Mouse (Mus musculus) v-Abl transformed pro-B cells (cell line): ENCODE results near the gene Krt32.

Experiments used
- in situ Hi-C, 2 experiments: fragments of 400-800 bp; cut with MboI; formaldehyde crosslinking; loops; one replicate each; pipeline ENCODE4 v1.15.1; 2025; ENCODE audit not compliant: unreplicated experiment in 2 of 2

The Krt32 gene

GRCm38 (mm10) chr11:100055686-100056655, 32.1 kb downstream of the Krt32 start:
- in situ Hi-C loops = no loop called here

GRCm38 (mm10) chr11:100050451-100050850, 37.6 kb downstream of the Krt32 start, which contains the start of gene Krt31:
Gene Krt31 (minus strand): TSS chr11:100050551.
- in situ Hi-C loops = no loop called here

- in situ Hi-C loops = no loop called here
Measured at GRCm38 (mm10) chr11:100047193-100047592, 40.8 kb downstream of the Krt32 start.

- in situ Hi-C loops = no loop called here
Measured at GRCm38 (mm10) chr11:100046303-100046866, 41.6 kb downstream of the Krt32 start.

- in situ Hi-C loops = no loop called here
Measured at GRCm38 (mm10) chr11:100041454-100041853, 46.6 kb downstream of the Krt32 start, which contains the start of gene Krt34. Gene Krt34 (minus strand): TSS chr11:100041554.
